Mouse (Mus musculus) cerebellum, postnatal 10 days (tissue): ENCODE measurements around the gene Lrfn4.

Experiments used
- DNase-seq, 2 experiments: peaks; one replicate each; pipeline ENCODE4 v3.0.0; 2021; ENCODE audit warnings: mixed read lengths in 2 of 2

Gene Lrfn4

GRCm38 (mm10) chr19:4568832-4569231 is 46.6 kb downstream of the Lrfn4 start:
- no peak for DNase-seq

GRCm38 (mm10) chr19:4567665-4568064 is 47.8 kb downstream of the Lrfn4 start:
- DNase-seq = no peak

- DNase-seq = no peak
These were observed 48.6 kb downstream of the Lrfn4 start for GRCm38 (mm10) chr19:4566880-4567279.

GRCm38 (mm10) chr19:4565678-4566077 is 49.8 kb downstream of the Lrfn4 start:
- DNase-seq = no peak
